Mouse (Mus musculus) neural tube, embryonic 12.5 days (tissue): ENCODE data around the gene Sh3rf1. TPM values are rescaled to one million over a fixed set of nuclear protein-coding genes. Genes with fewer than 3 reads are reported as not detected.

Experiments
- ATAC-seq: fragments of 200-750 bp; cut with Nextera tagmentation; 2 replicates; pipeline ENCODE4 v1.8.0; 2017; ENCODE audit warnings: low read depth, mild to moderate bottlenecking, moderate TSS enrichment, moderate library complexity; ENCODE audit not compliant: low FRiP score
- H3K27ac ChIP-seq: fragments of 300-500 bp; sonication (generic); 2 replicates; pipeline ENCODE4 v1.5.1; 2016
- H3K27me3 ChIP-seq: fragments of 300-500 bp; sonication (generic); replicated peaks from 2 replicates; pipeline ENCODE4 v1.6.1; 2016; ENCODE audit warnings: mild to moderate bottlenecking
- H3K36me3 ChIP-seq: fragments of 300-500 bp; sonication (generic); 2 replicates; pipeline ENCODE4 v1.6.1; 2016; ENCODE audit warnings: mild to moderate bottlenecking
- H3K4me1 ChIP-seq: fragments of 300-500 bp; sonication (generic); 2 replicates; pipeline ENCODE4 v1.6.1; 2016
- H3K4me2 ChIP-seq: fragments of 300-500 bp; sonication (generic); replicated peaks from 2 replicates; pipeline ENCODE4 v1.6.1; 2016; ENCODE audit warnings: mild to moderate bottlenecking
- H3K4me3 ChIP-seq: fragments of 300-500 bp; sonication (generic); 2 replicates; pipeline ENCODE4 v1.5.1; 2016
- H3K9ac ChIP-seq: fragments of 300-500 bp; sonication (generic); 2 replicates; pipeline ENCODE4 v1.6.1; 2016; ENCODE audit warnings: mild to moderate bottlenecking
- H3K9me3 ChIP-seq: fragments of 300-500 bp; sonication (generic); 2 replicates; pipeline ENCODE4 v1.6.1; 2016; ENCODE audit warnings: mild to moderate bottlenecking
- WGBS: fragments of 180-500 bp; shearing (Covaris S2); methylation state at CpG from one replicate; pipeline ENCODE4 v1.1.7; 2016; 5-methylcytosine and 5-hydroxymethylcytosine counted together
- polyA plus RNA-seq: library from polyadenylated mRNA; unstranded; fragments of >200 nt; fragmentation: Nextera tagmentation; extraction: Ambion mirVana; gene quantifications from 2 replicates; pipeline ENCODE4 v1.2.1, GENCODE M21; 2016

The Sh3rf1 gene
- polyA plus RNA-seq, 1 experiment from 2014 or later, result 25.2 TPM

DNA sequence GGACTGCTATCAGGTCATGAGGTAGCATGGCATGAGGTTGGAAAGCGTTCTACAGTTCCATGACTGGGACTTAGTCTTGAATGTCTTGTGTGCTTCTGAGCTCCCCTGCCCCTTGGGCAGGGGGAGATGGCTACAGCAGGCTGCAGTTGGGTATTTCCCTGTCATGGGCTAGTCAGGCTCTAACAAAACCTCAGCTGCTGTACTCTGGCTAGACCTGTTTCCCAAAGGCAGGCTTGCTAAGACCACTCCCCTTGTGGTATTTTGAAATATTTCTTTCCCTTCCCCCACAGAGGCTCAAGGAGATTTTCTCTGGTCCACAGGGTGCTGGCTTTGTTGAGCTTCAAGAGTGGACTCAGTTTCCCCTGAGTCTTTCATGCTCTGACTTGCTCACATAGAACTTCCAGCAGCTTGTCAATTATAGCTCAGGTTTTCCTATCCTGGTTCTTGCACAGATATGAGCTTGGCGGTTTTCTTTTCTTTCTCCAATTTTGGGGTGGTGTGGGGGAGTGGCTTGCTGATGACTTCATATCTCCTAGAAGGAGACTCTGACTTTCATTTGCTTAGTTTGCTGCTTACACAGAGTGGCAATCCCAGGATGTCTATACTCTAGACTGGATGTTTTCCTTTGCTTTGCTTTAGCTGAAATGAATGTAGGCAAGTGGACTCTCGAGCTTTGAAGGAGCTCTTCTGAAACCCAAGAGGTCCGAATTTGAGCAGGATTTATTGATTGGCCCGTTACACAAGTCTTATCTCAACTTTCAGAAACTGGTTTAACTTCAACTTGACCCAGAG lies 20.4 kb upstream of the Sh3rf1 start:
- Histone ChIP-seq H3K27me3 (no peaks in the 10 kb centered on the region), H3K4me2 (no peak overlapping the region), H3K4me1 (no peaks in the 10 kb centered on the region), H3K9me3 (no peaks in the 10 kb centered on the region), H3K4me3 (no peak overlapping the region), H3K9ac (no peak overlapping the region), H3K27ac (no peak overlapping the region), H3K36me3 (no peaks in the 10 kb centered on the region)
- WGBS, result 90% methylated on average over 5 of the region's 5 CpGs
- ATAC-seq, result no peak

DNA sequence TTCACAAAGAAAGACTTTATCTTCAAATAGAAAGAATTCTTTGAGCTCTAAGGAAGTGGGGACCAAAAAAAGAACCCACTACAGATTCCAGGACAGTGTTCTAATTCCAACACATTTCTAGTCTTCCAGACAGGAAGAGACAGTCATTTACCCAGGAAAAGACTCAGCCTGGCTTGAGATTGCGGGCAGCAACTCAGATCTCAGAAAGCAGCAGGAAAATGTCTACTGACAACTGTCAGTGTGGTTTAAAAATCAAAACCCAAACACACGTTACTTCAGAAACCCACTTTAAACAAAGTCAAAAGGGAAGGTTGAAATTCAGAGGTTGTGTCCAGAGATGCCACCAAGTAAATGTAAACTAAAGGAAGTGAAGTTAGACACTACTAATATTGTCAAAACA lies 16.8 kb upstream of the Sh3rf1 start:
- H3K27me3 ChIP-seq, result no peaks in the 10 kb centered on the region
- H3K9ac ChIP-seq, result no peak overlapping the region
- H3K4me3 ChIP-seq, result no peak overlapping the region
- no peaks in the 10 kb centered on the region for H3K4me1 ChIP-seq
- H3K27ac ChIP-seq, result no peak overlapping the region
- ATAC-seq, result no peak
- H3K36me3 ChIP-seq, result no peaks in the 10 kb centered on the region
- WGBS, result 83% methylated on average over 2 of the region's 2 CpGs
- H3K4me2 ChIP-seq, result no peak overlapping the region
- H3K9me3 ChIP-seq, result no peaks in the 10 kb centered on the region

DNA sequence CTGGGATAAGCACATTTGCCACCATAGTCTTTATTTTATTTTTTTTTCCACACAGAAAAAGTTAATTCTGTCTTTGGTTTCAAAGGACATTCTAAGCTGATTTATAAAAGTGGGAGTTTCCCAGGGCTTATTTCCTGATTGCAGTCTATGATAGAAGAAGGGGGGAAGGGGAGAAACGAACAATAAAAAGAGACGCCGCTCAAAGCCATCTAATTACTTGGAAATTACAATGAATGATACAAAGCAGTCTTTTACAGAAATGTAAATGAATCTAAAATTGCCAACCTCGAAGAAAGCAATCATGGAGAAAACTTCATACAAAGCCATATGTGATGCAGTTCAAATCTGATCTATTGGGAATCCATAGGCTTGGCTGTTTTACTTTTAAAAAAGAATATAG lies 16.0 kb upstream of the Sh3rf1 start:
- ATAC-seq, result no peak
- 66% methylated on average over 4 of the region's 4 CpGs for WGBS
- Histone ChIP-seq H3K9ac (no peak overlapping the region), H3K36me3 (no peaks in the 10 kb centered on the region), H3K4me3 (no peak overlapping the region), H3K27me3 (no peaks in the 10 kb centered on the region), H3K9me3 (no peaks in the 10 kb centered on the region), H3K27ac (no peak overlapping the region), H3K4me2 (no peak overlapping the region), H3K4me1 (no peaks in the 10 kb centered on the region)

DNA sequence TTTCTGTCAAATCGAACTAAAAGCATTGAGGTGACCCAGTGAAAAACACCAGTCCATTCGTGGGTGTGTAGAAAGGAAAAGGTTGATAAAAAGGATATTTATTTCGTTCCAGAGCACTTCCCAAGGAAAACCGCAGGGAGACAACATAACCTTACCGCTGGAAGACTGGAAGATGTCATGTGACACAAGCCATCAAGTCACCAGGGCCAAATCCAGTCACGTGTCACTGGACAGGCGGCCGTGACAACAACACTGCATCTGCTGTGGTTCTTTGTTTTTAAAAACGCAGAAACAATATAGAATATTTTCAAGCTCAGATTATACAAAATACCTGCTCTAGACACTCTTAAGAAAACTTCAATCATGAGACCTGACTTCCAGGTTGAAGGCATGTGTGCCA lies 15.0 kb upstream of the Sh3rf1 start:
- Histone ChIP-seq H3K4me3 (no peak overlapping the region), H3K4me1 (no peaks in the 10 kb centered on the region), H3K27ac (no peak overlapping the region), H3K9me3 (no peaks in the 10 kb centered on the region), H3K9ac (no peak overlapping the region), H3K27me3 (no peaks in the 10 kb centered on the region), H3K4me2 (no peak overlapping the region), H3K36me3 (no peaks in the 10 kb centered on the region)
- 87% methylated on average over 9 of the region's 9 CpGs for WGBS
- ATAC-seq, result no peak

DNA sequence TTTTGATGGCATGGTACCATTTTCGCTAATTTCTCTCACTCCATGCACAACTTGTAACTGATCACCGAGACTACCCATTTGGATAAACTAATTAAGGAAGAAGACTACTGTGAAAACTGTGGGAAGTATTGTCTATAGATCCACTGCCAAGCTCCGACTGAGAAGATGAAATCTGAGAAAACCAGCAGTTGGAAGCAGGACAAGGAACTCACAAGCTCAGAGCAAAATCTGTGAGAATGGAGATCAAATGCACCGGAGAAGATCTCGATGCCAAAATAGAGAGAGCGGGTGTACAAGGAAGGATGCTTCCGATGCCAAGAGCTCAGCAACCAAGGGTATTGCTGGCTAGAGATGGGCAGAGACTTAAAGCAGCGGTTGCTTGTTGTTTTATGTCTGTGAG lies 12.8 kb upstream of the Sh3rf1 start:
- Histone ChIP-seq H3K4me2 (no peak overlapping the region), H3K9me3 (no peaks in the 10 kb centered on the region), H3K4me1 (peaks cover 6% of the 10 kb centered on the region; the same call in 1 of the 2 replicates), H3K4me3 (no peak overlapping the region), H3K9ac (no peak overlapping the region), H3K27ac (no peak overlapping the region), H3K27me3 (no peaks in the 10 kb centered on the region), H3K36me3 (no peaks in the 10 kb centered on the region)
- ATAC-seq, result no peak
- 91% methylated on average over 8 of the region's 8 CpGs for WGBS

DNA sequence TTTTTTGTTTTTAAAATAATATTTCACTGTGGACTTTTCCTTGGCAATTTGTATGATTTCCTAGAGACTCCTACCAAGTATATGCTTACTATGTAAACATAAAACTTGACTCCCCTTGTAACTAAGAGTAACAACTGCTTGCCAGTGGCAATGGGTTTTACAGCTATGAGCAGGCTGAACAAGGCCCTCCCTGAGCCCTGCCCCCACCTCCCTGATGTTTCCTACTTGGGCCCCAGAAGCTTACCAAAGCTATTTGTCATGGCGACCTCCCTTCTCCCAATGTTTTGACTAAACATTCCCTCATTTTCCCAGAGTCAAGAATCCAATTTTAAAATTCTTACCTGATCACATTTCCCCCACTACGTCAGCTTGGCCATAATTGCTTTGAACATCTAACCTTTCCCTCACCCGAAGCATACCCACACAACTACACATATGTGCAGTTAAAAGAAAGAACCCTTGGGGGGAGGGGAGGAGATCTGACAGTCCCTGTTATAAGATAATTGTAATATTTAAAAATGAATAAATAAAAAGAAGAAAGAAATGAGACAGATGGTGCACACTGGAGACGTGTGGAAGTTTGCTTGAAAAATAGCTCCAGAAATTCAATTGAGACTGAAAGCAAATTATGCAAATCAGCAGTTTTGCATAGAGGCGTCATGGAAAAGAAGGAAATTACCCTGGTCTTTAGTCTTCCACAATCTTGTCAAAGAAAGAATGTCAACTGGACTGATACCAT lies 8.4 kb upstream of the Sh3rf1 start:
- H3K27me3 ChIP-seq, result no peaks in the 10 kb centered on the region
- 47% methylated on average over 5 of the region's 5 CpGs for WGBS
- no peak for ATAC-seq
- no peak overlapping the region for H3K4me2 ChIP-seq
- peaks cover 6% of the 10 kb centered on the region; the same call in 1 of the 2 replicates for H3K4me1 ChIP-seq
- H3K36me3 ChIP-seq, result no peaks in the 10 kb centered on the region
- no peak overlapping the region for H3K27ac ChIP-seq
- no peaks in the 10 kb centered on the region for H3K9me3 ChIP-seq
- H3K4me3 ChIP-seq, result no peak overlapping the region
- H3K9ac ChIP-seq, result no peak overlapping the region

DNA sequence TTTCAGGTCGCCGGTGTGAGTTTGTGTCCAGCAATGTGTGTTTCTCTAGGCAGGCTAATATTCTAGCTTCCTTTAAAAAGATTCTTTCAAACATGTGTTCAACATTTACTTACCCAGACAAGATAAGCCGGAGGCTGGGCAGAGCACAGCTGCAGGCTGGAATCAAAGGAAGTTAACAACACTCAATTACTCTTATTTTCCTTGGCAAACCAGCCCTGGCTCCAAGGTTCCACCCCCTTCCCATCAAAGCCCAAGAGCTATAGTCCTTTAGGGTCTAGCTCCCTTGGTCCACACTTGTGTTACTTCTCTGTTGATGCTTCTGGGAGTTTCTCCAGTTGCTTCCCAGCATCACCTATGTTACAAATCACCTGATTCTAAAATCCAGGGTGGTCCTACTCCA lies 6.7 kb upstream of the Sh3rf1 start:
- Histone ChIP-seq H3K27ac (no peak overlapping the region), H3K27me3 (no peaks in the 10 kb centered on the region), H3K4me2 (no peak overlapping the region), H3K9me3 (no peaks in the 10 kb centered on the region), H3K9ac (no peak overlapping the region), H3K36me3 (no peaks in the 10 kb centered on the region), H3K4me1 (peaks cover 6% of the 10 kb centered on the region; the same call in 1 of the 2 replicates), H3K4me3 (no peak overlapping the region)
- 44% methylated on average over 3 of the region's 3 CpGs for WGBS
- ATAC-seq, result no peak

DNA sequence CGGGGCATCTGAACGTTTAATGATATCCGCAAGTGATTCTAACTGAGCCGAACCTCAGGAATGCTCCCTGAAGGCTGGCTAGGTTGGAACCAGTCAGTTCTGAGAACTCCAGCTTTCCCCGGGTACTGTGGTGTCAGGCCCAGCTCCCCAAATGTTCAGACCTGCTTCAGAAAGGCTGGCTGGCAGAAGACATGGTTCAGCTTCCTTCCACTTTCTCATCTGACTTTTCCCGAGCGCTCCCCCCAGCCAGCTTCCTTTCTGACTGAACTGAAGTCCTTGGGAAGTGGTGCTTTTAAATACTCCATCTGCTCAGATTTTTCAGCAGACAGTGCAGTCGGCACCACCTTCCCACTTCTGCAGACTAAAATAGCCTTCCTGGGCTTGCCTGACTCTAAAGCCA lies 6.2 kb upstream of the Sh3rf1 start:
- no peak overlapping the region for H3K9ac ChIP-seq
- no peaks in the 10 kb centered on the region for H3K9me3 ChIP-seq
- WGBS, result 69% methylated on average over 8 of the region's 8 CpGs
- H3K27ac ChIP-seq, result no peak overlapping the region
- no peak overlapping the region for H3K4me3 ChIP-seq
- ATAC-seq, result no peak
- peaks cover 6% of the 10 kb centered on the region; the same call in 1 of the 2 replicates for H3K4me1 ChIP-seq
- no peaks in the 10 kb centered on the region for H3K27me3 ChIP-seq
- no peaks in the 10 kb centered on the region for H3K36me3 ChIP-seq
- H3K4me2 ChIP-seq, result no peak overlapping the region

DNA sequence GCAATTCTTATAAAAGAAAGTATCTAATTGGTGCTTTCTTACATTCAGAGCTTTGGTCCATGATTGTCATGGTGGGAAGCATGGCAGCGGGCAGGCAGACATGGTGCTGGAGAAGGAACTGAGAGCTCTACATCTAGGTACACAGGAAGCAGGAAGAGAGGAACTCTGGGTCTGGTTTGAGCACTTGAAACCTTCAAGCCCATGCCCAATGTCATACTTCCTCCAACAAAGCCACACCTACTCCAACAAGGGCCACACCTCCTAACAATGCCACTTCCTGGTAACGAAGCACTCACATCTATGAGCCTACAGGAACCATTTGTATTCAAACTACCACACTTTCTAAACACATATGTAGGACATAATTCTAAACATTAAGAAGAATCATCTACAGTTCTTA lies 5.2 kb upstream of the Sh3rf1 start:
- Histone ChIP-seq H3K4me3 (no peak overlapping the region), H3K9me3 (no peaks in the 10 kb centered on the region), H3K4me1 (peaks cover 6% of the 10 kb centered on the region; the same call in 1 of the 2 replicates), H3K4me2 (no peak overlapping the region), H3K27me3 (no peaks in the 10 kb centered on the region), H3K27ac (no peak overlapping the region), H3K9ac (no peak overlapping the region), H3K36me3 (no peaks in the 10 kb centered on the region)
- 97% methylated on average over 2 of the region's 2 CpGs for WGBS
- ATAC-seq, result no peak

DNA sequence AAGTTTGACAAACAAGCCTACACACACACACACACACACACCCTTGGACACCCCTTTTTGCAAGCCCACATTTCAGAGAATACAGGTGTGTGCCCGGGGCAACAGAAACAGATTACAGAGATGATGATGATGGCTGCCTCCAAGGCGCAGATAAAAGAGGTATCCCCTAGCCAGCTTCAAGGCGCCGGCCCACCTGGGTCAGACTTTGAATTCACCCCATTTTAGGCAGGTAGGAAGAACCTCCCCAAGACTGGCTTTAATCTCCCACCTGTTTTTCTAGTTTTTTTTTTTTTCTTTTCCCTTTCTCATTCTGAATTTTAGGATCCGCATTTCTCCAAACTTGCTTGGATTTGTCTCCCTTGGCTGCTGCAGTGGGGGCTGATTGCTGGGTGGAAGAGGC lies 389 bp upstream of the Sh3rf1 start:
- H3K4me3 ChIP-seq, result peak overlapping the region; percentile 81; the same call in 1 of the 2 replicates
- no peak for ATAC-seq
- H3K4me2 ChIP-seq, result peak overlapping the region; percentile 85
- peaks cover 19% of the 10 kb centered on the region for H3K4me1 ChIP-seq
- no peak overlapping the region for H3K27ac ChIP-seq
- H3K27me3 ChIP-seq, result no peaks in the 10 kb centered on the region
- no peaks in the 10 kb centered on the region for H3K9me3 ChIP-seq
- peak overlapping the region; percentile 87; the same call in 1 of the 2 replicates for H3K9ac ChIP-seq
- 22% methylated on average over 5 of the region's 5 CpGs for WGBS
- no peaks in the 10 kb centered on the region for H3K36me3 ChIP-seq

DNA sequence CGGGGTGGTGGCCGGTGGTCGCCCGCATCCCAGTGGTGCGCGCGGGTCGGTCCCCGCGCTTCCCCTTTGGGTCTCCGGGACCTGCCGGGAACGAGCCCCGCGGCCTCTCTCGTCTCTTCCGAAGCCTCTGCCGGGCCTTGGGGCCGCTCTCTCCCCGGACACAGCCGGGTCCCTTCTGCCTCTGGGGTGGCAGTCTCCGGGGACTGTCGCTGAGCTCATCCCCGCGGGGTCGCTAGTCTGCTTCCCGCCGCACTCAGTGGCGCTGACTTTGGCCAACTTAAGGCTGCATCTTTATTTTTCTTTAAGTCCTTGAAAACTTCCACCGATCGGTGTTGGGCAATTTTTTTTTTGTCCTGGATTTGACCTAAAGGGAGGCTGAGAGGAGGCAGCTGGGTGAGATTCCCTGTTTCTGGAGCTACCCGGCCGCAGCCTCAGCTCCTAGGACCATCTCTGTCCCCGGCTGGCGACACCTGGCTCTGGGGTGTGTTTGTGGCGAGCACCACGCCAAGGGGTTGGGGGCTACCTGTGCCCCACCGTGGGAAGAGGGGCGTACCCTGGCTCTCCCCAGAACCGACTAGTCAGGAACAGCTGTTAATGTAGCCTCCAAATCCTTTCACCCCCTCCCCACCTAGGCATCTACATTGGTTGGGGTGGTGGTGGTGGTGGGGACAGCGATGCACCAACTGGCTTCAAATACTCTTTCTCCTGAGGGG lies 864 bp downstream of the Sh3rf1 start:
- H3K9ac ChIP-seq, result peak overlapping the region; percentile 87
- peak overlapping the region; percentile 80; the same call in 1 of the 2 replicates for H3K27ac ChIP-seq
- peaks cover under 1% of the 10 kb centered on the region; the same call in 1 of the 2 replicates for H3K36me3 ChIP-seq
- H3K4me3 ChIP-seq, result peak overlapping the region; percentile 81
- peak; percentile 76 for ATAC-seq
- WGBS, result under 1% methylated on average over 41 of the region's 41 CpGs
- H3K9me3 ChIP-seq, result no peaks in the 10 kb centered on the region
- peak overlapping the region; percentile 85 for H3K4me2 ChIP-seq
- peaks cover 29% of the 10 kb centered on the region for H3K4me1 ChIP-seq
- no peaks in the 10 kb centered on the region for H3K27me3 ChIP-seq
